Mouse (Mus musculus): ENCODE data around the gene Olfr883. TPM values are rescaled to one million over a fixed set of nuclear protein-coding genes. Genes with fewer than 3 reads are reported as not detected.

Olfr883 gene
- not detected in 2 replicates for polyA plus RNA-seq (2015; fragmentation: Nextera tagmentation; extraction: Ambion mirVana)

GRCm38 (mm10) chr9:38025508-38025907 lies at the start of gene Olfr883:
Olfr883 (plus strand) TSS chr9:38025808.
- Histone ChIP-seq H3K4me3 (ENCODE audit: low read depth, low read length) (no peak within 1 kb of the TSS), H3K4me1 (replicated peaks; ENCODE audit: control insufficient read depth, insufficient read depth, low read length) (no peaks in the 10 kb centered on the region), H3K27me3 (replicated peaks; ENCODE audit: control insufficient read depth, insufficient read depth, low read length) (no peaks in the 10 kb centered on the region), H3K9ac (ENCODE audit: low read depth, low read length) (no peak within 1 kb of the TSS), H3K9me3 (ENCODE audit: control insufficient read depth) (no peaks in the 10 kb centered on the region), H3K27ac (ENCODE audit: low read depth, low read length) (no peak within 1 kb of the TSS), H3K36me3 (ENCODE audit: control insufficient read depth, insufficient read depth) (no peaks in the 10 kb centered on the region), H3K4me2 (replicated peaks; ENCODE audit: low read depth) (no peak within 1 kb of the TSS)
- no peak for ATAC-seq
- no peak for TF ChIP-seq CTCF (IDR thresholded peaks at IDR 0.05; ENCODE audit: low read depth)
- 84% methylated on average over 1 of the region's 1 CpGs for WGBS

- no peak for TF ChIP-seq CTCF (IDR thresholded peaks at IDR 0.05; ENCODE audit: low read depth)
- Histone ChIP-seq H3K27me3 (replicated peaks; ENCODE audit: control insufficient read depth, insufficient read depth, low read length) (no peaks in the 10 kb centered on the region), H3K4me3 (ENCODE audit: low read depth, low read length) (no peak within 1 kb of the TSS), H3K36me3 (ENCODE audit: control insufficient read depth, insufficient read depth) (no peaks in the 10 kb centered on the region), H3K4me2 (replicated peaks; ENCODE audit: low read depth) (no peak within 1 kb of the TSS), H3K4me1 (replicated peaks; ENCODE audit: control insufficient read depth, insufficient read depth, low read length) (no peaks in the 10 kb centered on the region), H3K27ac (ENCODE audit: low read depth, low read length) (no peak within 1 kb of the TSS), H3K9ac (ENCODE audit: low read depth, low read length) (no peak within 1 kb of the TSS), H3K9me3 (ENCODE audit: control insufficient read depth) (no peaks in the 10 kb centered on the region)
- no peak for ATAC-seq
Measured at GRCm38 (mm10) chr9:37991525-37991924, 34.1 kb upstream of the Olfr883 start, which contains the start of gene Olfr881. Olfr881 (plus strand) TSS chr9:37991825.

- H3K4me1 ChIP-seq (replicated peaks; ENCODE audit: control insufficient read depth, insufficient read depth, low read length): no peaks in the 10 kb centered on the region
- H3K36me3 ChIP-seq (ENCODE audit: control insufficient read depth, insufficient read depth): no peaks in the 10 kb centered on the region
- H3K27me3 ChIP-seq (replicated peaks; ENCODE audit: control insufficient read depth, insufficient read depth, low read length): no peaks in the 10 kb centered on the region
- H3K9me3 ChIP-seq (ENCODE audit: control insufficient read depth): no peaks in the 10 kb centered on the region
- H3K27ac ChIP-seq (ENCODE audit: low read depth, low read length): no peak overlapping the region
- no peak for ATAC-seq
- 22% methylated on average over 2 of the region's 2 CpGs for WGBS
- no peak overlapping the region for H3K4me2 ChIP-seq (replicated peaks; ENCODE audit: low read depth)
- no peak overlapping the region for H3K9ac ChIP-seq (ENCODE audit: low read depth, low read length)
- H3K4me3 ChIP-seq (ENCODE audit: low read depth, low read length): no peak overlapping the region
- peak; percentile 54 for TF ChIP-seq CTCF (IDR thresholded peaks at IDR 0.05; ENCODE audit: low read depth)
Measured at GRCm38 (mm10) chr9:37998581-37999204, 26.9 kb upstream of the Olfr883 start.

GRCm38 (mm10) chr9:38000021-38000420 lies 25.6 kb upstream of the Olfr883 start:
- H3K4me2 ChIP-seq (replicated peaks; ENCODE audit: low read depth): no peak overlapping the region
- 52% methylated on average over 1 of the region's 1 CpGs for WGBS
- TF ChIP-seq CTCF (IDR thresholded peaks at IDR 0.05; ENCODE audit: low read depth): no peak
- H3K27ac ChIP-seq (ENCODE audit: low read depth, low read length): no peak overlapping the region
- ATAC-seq: no peak
- H3K9me3 ChIP-seq (ENCODE audit: control insufficient read depth): no peaks in the 10 kb centered on the region
- no peaks in the 10 kb centered on the region for H3K36me3 ChIP-seq (ENCODE audit: control insufficient read depth, insufficient read depth)
- no peak overlapping the region for H3K9ac ChIP-seq (ENCODE audit: low read depth, low read length)
- no peak overlapping the region for H3K4me3 ChIP-seq (ENCODE audit: low read depth, low read length)
- H3K4me1 ChIP-seq (replicated peaks; ENCODE audit: control insufficient read depth, insufficient read depth, low read length): no peaks in the 10 kb centered on the region
- no peaks in the 10 kb centered on the region for H3K27me3 ChIP-seq (replicated peaks; ENCODE audit: control insufficient read depth, insufficient read depth, low read length)

- H3K9ac ChIP-seq (ENCODE audit: low read depth, low read length): no peak within 1 kb of the TSS
- no peaks in the 10 kb centered on the region for H3K9me3 ChIP-seq (ENCODE audit: control insufficient read depth)
- no peak for ATAC-seq
- no peak within 1 kb of the TSS for H3K27ac ChIP-seq (ENCODE audit: low read depth, low read length)
- H3K27me3 ChIP-seq (replicated peaks; ENCODE audit: control insufficient read depth, insufficient read depth, low read length): no peaks in the 10 kb centered on the region
- no peak for TF ChIP-seq CTCF (IDR thresholded peaks at IDR 0.05; ENCODE audit: low read depth)
- H3K4me3 ChIP-seq (ENCODE audit: low read depth, low read length): no peak within 1 kb of the TSS
- H3K4me2 ChIP-seq (replicated peaks; ENCODE audit: low read depth): no peak within 1 kb of the TSS
- no peaks in the 10 kb centered on the region for H3K36me3 ChIP-seq (ENCODE audit: control insufficient read depth, insufficient read depth)
- 59% methylated on average over 1 of the region's 1 CpGs for WGBS
- no peaks in the 10 kb centered on the region for H3K4me1 ChIP-seq (replicated peaks; ENCODE audit: control insufficient read depth, insufficient read depth, low read length)
Measured at GRCm38 (mm10) chr9:38046255-38046654, 20.6 kb downstream of the Olfr883 start, which contains the start of gene Olfr884. Olfr884 (plus strand) TSS chr9:38046555.

- Histone ChIP-seq H3K27ac (ENCODE audit: low read depth, low read length) (no peak within 1 kb of the TSS), H3K4me1 (replicated peaks; ENCODE audit: control insufficient read depth, insufficient read depth, low read length) (no peaks in the 10 kb centered on the region), H3K27me3 (replicated peaks; ENCODE audit: control insufficient read depth, insufficient read depth, low read length) (no peaks in the 10 kb centered on the region), H3K4me2 (replicated peaks; ENCODE audit: low read depth) (no peak within 1 kb of the TSS), H3K9me3 (ENCODE audit: control insufficient read depth) (no peaks in the 10 kb centered on the region), H3K36me3 (ENCODE audit: control insufficient read depth, insufficient read depth) (no peaks in the 10 kb centered on the region), H3K9ac (ENCODE audit: low read depth, low read length) (no peak within 1 kb of the TSS), H3K4me3 (ENCODE audit: low read depth, low read length) (no peak within 1 kb of the TSS)
- ATAC-seq: no peak
- TF ChIP-seq CTCF (IDR thresholded peaks at IDR 0.05; ENCODE audit: low read depth): no peak
- WGBS: 78% methylated on average over 3 of the region's 3 CpGs
Measured at GRCm38 (mm10) chr9:38061022-38061421, 35.4 kb downstream of the Olfr883 start, which contains the start of gene Olfr885. Olfr885 (plus strand) TSS chr9:38061322.

Other genes starting within 250 kb of the Olfr883 start
- gene Olfr876, start 222.8 kb upstream of the Olfr883 start, polyA plus RNA-seq (2015; fragmentation: Nextera tagmentation; extraction: Ambion mirVana): not detected in 2 replicates
- gene Olfr877, start 171.5 kb upstream of the Olfr883 start, polyA plus RNA-seq (2015; fragmentation: Nextera tagmentation; extraction: Ambion mirVana): not detected in 2 replicates
- gene Olfr145, start 129.1 kb upstream of the Olfr883 start, polyA plus RNA-seq (2015; fragmentation: Nextera tagmentation; extraction: Ambion mirVana): not detected in 2 replicates
- gene Olfr878, start 108.0 kb upstream of the Olfr883 start, polyA plus RNA-seq (2015; fragmentation: Nextera tagmentation; extraction: Ambion mirVana): not detected in 2 replicates
- not detected in 2 replicates for gene Olfr881, start 34.0 kb upstream of the Olfr883 start, polyA plus RNA-seq (2015; fragmentation: Nextera tagmentation; extraction: Ambion mirVana)
- gene Olfr884, start 20.7 kb downstream of the Olfr883 start, polyA plus RNA-seq (2015; fragmentation: Nextera tagmentation; extraction: Ambion mirVana): not detected in 2 replicates
- not detected in 2 replicates for gene Olfr885, start 35.5 kb downstream of the Olfr883 start, polyA plus RNA-seq (2015; fragmentation: Nextera tagmentation; extraction: Ambion mirVana)
- not detected in 2 replicates for gene Olfr887, start 58.3 kb downstream of the Olfr883 start, polyA plus RNA-seq (2015; fragmentation: Nextera tagmentation; extraction: Ambion mirVana)
- not detected in 2 replicates for gene Olfr888, start 82.3 kb downstream of the Olfr883 start, polyA plus RNA-seq (2015; fragmentation: Nextera tagmentation; extraction: Ambion mirVana)
- gene Olfr889, start 89.4 kb downstream of the Olfr883 start, polyA plus RNA-seq (2015; fragmentation: Nextera tagmentation; extraction: Ambion mirVana): not detected in 2 replicates
- gene Olfr890, start 116.7 kb downstream of the Olfr883 start, polyA plus RNA-seq (2015; fragmentation: Nextera tagmentation; extraction: Ambion mirVana): not detected in 2 replicates
- gene Olfr891, start 155.0 kb downstream of the Olfr883 start, polyA plus RNA-seq (2015; fragmentation: Nextera tagmentation; extraction: Ambion mirVana): not detected in 2 replicates
- gene Olfr893, start 182.6 kb downstream of the Olfr883 start, polyA plus RNA-seq (2015; fragmentation: Nextera tagmentation; extraction: Ambion mirVana): not detected in 2 replicates
- gene Olfr894, start 192.2 kb downstream of the Olfr883 start, polyA plus RNA-seq (2015; fragmentation: Nextera tagmentation; extraction: Ambion mirVana): not detected in 2 replicates
- gene Olfr143, start 227.0 kb downstream of the Olfr883 start, polyA plus RNA-seq (2015; fragmentation: Nextera tagmentation; extraction: Ambion mirVana): not detected in 2 replicates
- not detected in 2 replicates for gene Olfr895, start 242.0 kb downstream of the Olfr883 start, polyA plus RNA-seq (2015; fragmentation: Nextera tagmentation; extraction: Ambion mirVana)

Data from intestine, postnatal 0 days (tissue).